Mouse (Mus musculus): ENCODE results near the gene Dlx5. TPM values are rescaled to one million over a fixed set of nuclear protein-coding genes. Genes with fewer than 3 reads are reported as not detected.

Gene Dlx5
- not detected for polyA plus RNA-seq (2014; fragmentation: Illumina TruSeq; extraction: RNeasy Lipid Tissue Mini Kit (QIAGEN cat#74804); ENCODE audit: low replicate concordance)

DNA sequence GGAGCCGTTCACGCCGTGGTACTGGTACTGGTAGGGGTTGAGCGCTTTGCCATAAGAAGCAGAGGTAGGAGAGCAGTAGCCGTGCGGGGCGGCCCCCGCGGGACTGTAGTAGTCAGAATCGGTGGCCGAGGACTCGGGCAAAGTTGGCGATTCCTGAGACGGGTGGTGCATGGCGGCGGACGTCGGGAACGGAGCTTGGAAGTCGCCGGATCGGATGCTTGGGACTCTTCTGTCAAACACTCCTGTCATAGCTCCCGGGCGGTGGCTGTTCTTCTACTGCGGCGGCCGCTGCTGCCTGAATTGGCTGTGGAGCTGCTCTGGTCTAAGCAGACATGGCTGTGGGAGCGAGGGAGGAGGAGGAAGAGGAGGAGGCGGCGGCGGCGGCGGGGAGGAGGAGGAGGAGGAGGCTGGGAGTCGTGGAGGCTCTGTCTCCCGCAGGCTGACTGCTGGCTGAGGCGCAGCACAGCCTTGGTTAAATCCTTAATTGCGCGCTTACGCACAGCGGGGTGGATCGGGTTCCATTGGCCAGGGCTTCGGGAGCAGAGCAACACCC is at the start of gene Dlx5:
Gene Dlx5, minus strand, starts transcription at position 448 of the 553 bp plus-strand sequence.

DNA sequence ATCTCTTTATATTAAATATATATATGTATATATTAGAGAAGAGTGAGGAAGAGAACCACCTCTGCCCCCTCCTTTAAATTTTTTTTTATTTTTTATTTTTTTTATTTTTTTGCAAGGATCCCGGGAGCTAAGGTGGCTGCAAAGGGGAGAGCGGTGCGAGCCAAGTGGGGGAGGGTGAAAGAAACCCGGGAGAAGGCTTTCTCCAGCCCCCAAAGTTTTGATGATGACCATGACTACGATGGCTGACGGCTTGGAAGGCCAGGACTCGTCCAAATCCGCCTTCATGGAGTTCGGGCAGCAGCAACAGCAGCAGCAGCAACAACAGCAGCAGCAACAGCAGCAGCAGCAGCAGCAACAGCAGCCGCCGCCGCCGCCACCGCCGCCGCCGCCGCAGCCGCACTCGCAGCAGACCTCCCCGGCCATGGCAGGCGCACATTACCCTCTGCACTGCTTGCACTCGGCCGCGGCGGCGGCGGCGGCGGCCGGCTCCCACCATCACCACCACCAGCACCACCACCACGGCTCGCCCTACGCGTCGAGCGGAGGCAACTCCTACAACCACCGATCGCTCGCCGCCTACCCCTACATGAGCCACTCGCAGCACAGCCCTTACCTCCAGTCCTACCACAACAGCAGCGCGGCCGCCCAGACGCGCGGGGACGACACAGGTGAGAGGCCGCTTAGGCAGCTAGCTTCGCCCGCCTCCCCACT is 18.6 kb downstream of the Dlx5 start, which contains the start of gene Dlx6:
Gene Dlx6, plus strand, starts transcription at position 175 of the 711 bp plus-strand sequence.

Other genes starting within 250 kb of the Dlx5 start
- gene Dlx6, start 18.8 kb downstream of the Dlx5 start, polyA plus RNA-seq (2014; fragmentation: Illumina TruSeq; extraction: RNeasy Lipid Tissue Mini Kit (QIAGEN cat#74804); ENCODE audit: low replicate concordance), result not detected
- 17.2 TPM for gene Sdhaf3, start 73.9 kb upstream of the Dlx5 start, polyA plus RNA-seq (2014; fragmentation: Illumina TruSeq; extraction: RNeasy Lipid Tissue Mini Kit (QIAGEN cat#74804); ENCODE audit: low replicate concordance)